Mouse (Mus musculus): Measurements from ENCODE around the gene Fam107b.
A peak's percentile ranks its signal among the peaks of the same experiment; 100 is the strongest.

Fam107b gene

DNA sequence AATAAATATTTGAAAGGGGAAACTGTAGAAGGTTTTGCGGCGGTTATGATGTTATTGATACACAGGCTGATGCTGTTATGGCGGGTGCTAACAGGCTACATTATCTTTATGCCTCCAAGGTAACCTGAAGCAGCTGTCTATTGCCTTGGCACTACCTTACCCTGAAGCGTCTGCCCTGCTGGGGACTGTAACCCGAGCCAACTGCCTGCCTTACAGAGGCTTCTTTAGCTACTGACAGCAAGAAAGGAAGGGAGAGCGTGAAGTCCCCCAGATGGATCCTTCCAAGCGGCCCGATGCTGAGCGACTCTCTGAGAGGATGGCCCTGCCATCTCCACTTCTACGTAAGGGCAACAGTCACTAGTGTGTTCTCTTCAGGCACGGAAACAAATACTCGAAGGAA lies at the start of gene Fam107b:
Gene Fam107b, plus strand, starts transcription at position 303 of the 400 bp plus-strand sequence.
- DNase-seq (ENCODE audit: low spot score in 2 of 2) = no peak

DNA sequence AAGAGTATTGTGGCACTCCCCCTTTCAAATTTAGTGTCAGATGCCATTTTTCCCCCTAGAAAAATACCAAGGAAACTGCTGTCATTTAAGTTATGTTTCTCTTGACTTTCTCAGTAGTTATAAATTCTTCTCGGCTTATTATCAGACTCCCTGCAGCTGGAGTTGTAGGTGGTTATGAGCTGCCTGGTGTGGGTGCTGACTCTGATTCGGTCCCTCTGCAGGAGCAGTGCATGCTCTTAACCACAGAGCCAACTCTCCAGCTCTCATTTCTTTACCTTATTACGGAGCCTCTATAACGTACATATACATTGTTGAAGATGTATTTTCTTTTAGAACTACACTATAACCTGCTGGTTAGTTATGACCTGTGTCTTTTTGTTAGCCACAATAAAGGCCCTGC lies 47.7 kb upstream of the Fam107b start:
- no peak for DNase-seq (ENCODE audit: low spot score in 2 of 2)

DNA sequence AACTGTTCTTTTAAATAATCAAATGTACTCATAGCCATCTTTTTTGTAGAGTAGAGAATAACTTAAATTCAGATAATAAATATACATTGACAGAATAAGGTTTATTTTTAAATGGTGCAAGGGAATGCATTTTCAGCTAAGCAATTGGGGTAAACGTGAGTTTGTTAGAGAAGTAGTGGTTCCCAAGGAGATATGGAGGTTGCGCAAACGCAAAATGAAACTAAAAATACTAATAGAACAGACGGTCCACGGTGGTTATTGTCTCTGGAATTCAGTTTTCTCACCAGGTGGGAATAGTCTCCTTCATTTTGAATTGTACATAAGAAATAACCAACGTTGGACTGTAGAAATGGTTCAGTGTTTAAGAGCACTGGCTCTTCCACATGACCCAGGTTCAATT lies 44.0 kb upstream of the Fam107b start:
- no peak for DNase-seq (ENCODE audit: low spot score in 2 of 2)

DNA sequence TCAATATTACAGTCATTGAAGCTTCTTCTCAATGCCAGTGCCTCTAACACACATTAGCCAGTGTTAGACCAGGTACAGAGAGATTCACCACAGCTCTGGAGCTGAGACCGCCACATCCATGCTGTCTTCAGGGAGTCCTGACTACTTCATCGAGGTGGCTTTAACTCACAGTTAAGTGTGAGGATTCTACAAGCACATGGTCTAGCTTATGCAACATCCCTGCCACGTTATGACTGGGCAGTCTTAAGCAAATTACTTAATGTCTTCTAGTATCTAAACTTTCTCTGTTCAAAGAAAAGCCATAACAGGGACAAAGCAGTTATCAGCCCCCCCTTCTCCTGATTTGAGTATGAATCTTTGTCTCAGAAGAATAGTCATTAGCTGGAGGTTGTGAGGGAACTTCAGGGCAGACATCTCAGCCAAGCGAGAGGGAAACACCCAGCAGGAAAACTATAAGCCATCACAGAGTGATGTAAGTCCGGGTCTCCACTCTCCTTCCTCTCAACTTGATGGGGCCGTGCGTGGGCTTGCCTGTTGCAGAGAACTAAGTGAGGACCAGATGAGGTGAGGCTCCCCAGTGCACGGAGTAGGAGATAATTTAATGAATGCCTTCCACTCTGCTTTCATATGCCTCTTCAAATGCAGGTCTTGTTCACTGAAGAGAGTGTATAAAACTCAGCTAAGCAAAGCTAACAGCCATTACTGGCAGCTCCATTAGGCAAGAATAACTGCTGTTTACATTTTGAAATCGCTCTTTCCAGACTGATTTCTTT lies 28.8 kb upstream of the Fam107b start:
- no peak for DNase-seq (ENCODE audit: low spot score in 2 of 2)

DNA sequence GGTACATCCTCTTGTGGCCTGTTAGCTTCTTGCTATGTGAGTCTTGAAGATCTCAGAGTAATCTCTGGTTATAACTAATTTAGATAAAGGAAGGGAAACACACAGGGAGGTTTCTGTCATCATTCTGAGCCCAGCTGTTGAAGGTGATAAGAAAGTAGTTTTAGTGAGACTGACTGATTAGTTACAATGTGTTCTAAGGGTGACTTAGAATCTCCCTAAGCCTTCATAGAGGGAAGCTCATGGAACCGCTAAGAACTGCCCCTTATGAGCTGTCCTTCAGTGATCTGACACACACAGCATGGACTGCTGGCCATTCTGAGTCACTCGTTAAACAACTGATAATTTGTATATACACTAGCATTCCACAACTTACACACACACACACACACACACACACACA lies 24.2 kb upstream of the Fam107b start:
- no peak for DNase-seq (ENCODE audit: low spot score in 2 of 2)

DNA sequence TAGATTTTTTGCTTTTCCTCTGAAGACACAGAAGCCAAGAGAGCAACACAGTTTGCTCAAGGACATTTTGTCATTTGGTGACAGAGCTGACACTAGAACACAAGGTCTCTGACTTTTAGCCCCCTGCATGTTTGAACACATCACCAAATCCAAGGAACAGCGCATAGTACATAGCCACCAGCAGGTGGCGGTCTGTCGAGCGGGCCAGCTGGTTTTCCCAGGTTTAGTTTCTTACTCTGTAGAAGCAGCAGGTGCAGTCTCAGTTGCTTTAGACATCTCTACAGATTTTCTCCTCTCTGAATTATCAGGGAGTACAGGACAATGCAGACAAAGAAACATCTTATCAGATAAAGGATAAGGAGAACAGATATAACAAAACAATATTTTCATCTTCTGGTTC lies 23.7 kb upstream of the Fam107b start:
- DNase-seq (ENCODE audit: low spot score in 2 of 2) = peak; percentile 29 to 60

DNA sequence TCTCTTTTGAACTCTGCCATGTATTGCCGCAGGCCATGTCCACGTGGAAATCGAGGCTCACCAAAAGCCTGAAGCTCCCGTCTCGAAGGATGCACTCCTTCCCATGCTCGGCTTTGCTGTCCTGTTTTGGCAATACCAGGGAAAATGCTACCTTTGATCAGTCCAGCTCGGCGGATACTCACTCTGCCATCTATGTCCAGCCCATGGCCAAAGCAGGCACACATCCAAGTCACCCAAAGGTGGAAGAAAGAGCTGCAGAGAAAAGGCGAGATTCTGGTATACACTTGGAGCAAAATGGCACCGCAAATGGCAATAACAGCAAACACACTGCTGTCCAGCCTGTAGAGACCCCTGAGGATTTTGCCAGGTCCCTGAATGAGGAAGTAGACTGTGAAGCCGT lies 318 bp downstream of the Fam107b start:
- no peak for DNase-seq (ENCODE audit: low spot score in 2 of 2)

DNA sequence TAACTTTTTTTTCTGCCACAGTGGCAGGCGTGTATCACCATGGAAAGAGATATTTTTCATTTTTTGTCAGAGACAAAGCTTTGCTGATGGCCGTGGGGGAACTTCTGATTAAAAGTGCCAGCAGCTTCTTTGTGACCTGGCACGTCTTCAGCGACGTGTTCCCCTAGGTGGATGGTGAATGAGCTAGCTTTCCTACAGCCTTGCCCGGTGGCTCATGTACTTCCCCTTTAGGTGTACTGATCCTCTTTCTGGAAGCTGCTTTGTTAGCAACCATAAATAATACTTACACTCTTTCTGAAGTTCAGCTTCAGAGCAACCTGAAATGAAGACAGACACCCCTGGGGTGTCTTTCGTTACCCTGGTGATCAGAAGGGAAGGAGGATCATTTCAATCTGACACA lies 3.6 kb downstream of the Fam107b start:
- DNase-seq (ENCODE audit: low spot score in 2 of 2) = no peak

DNA sequence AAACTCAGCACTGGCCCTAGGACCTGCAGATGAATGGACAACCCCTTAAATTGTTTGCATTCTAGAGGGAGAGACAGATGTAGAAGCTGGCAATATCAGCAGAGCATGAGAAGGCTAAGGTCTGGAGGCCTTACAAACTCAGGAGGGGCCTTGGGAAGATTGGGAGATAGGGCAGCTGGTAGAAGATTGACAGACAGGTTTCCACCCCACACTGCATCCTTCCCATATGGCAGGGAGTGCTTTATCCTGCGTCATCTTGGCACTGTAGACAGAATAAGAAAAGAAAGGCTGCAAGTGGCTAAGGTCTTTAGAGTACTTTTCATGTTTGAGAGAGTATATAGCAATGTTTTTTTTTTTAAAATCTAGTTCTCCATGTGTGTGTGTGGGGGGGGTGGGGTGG lies 4.9 kb downstream of the Fam107b start:
- DNase-seq (ENCODE audit: low spot score in 2 of 2) = no peak

DNA sequence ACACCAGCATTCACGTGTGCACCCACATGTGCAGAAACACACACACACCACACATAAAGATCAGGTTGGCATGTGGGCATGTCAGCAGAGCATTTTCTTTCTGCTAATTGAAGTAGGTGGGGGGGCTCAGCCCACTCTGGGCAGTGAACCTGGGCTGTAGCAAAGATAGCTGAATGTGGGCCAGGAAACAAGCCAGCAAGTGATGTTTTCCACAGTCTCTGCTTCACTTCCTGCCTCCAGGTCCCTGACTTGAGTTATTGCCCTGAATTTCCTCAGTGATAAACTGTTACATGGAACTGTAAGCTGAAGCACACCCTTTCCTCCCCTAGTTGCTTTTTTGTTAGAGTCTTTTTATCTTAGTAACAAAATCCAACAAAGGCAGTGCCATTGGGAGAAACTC lies 6.1 kb downstream of the Fam107b start:
- DNase-seq (ENCODE audit: low spot score in 2 of 2) = no peak

DNA sequence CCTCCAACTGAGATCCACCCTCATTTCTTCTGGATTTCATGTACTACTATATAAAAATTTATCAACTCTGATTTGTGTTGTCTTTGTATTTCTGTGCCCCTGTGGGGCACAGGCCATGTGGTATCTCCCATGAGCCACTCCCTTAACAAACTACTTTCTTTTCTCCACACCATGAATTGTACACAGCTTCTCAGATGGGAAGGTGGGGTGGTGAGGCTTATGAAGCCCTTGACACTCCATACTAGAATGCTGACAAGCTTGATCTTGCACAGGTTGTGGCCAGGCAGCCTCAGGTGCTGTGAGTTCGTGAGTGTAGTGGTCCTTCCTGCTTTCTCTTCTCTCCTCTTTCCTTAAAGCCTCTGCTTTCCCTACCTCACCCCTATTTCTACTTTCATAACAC lies 6.9 kb downstream of the Fam107b start:
- no peak for DNase-seq (ENCODE audit: low spot score in 2 of 2)

DNA sequence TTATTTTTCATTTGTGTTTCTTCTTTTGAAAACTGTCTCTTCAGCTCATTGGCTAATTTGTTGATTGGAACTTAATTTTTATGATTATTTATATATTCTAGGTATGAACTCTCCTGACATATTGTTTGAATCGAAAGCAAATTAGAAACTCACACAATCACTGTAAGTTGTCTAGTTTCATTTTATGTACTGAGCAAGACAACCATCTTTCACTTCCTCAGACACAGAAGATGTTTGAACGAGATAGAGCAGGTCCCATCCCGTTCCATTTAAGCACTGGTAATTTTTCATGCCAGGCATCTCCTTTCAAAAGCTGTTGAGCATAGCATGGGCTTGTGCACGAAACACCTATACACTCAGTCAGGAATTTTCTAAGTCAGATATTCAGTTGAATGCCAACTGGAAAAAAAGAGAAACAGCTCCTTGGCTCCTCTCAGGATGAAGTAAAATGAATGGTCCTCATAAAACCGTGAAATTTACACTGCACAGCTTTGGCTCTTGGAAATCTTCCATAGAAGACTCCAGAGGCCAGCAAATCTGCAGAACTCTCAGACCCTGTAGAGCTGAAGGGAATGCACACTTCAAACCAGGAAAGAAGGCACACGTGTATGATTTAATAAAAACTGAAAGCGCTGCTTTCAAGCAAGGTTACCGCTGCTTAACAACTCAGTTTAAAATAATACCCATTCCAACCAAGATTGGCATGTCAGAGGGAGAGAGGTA lies 8.1 kb downstream of the Fam107b start:
- DNase-seq (ENCODE audit: low spot score in 2 of 2) = no peak

DNA sequence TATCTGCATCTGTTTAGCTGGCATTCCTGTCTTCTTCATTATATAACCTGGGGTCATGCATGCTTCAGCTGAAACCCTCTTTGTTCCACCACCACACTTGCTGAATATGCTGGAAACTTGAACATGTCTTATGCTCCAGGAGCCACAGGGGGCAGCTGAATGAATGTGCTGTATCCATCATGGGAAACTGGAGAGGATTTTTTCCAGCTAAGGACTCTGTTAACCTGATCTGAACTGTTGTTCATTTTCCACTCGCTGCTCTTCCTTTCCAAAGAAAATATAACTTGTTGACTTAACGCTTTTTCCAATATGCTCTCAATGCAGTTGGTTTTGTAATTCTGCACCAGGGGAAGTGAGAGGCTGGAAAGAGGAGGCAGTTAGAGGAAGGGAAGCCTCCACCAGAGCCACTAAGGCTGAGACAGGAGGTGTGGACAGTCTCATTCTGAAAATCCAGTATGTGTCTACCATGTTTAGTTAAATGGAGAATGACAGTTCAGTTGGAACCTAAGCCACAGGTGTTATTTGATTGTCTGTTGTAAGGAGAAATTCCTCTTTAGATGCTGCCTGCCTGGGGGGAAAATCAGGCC lies 9.1 kb downstream of the Fam107b start:
- DNase-seq (ENCODE audit: low spot score in 2 of 2) = no peak

DNA sequence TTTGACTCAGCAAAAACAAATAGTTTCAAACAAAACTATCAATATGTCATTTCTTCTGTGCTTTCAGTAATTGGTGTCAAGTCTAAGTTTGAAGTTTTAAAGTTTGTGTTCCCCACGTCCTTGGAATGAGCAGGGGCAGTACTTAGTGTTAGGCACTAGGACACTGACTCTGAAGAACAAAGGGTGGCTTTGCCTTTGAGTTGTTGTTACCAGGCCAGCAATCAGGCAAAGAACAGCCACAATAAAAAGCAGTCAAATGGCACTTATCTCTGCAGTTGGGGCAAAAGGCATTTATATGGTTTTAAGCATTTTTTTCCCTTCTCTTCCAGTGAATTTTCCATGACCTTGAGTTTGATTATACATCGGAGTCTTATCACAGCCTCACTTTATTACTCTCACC lies 12.5 kb downstream of the Fam107b start:
- DNase-seq (ENCODE audit: low spot score in 2 of 2) = no peak

DNA sequence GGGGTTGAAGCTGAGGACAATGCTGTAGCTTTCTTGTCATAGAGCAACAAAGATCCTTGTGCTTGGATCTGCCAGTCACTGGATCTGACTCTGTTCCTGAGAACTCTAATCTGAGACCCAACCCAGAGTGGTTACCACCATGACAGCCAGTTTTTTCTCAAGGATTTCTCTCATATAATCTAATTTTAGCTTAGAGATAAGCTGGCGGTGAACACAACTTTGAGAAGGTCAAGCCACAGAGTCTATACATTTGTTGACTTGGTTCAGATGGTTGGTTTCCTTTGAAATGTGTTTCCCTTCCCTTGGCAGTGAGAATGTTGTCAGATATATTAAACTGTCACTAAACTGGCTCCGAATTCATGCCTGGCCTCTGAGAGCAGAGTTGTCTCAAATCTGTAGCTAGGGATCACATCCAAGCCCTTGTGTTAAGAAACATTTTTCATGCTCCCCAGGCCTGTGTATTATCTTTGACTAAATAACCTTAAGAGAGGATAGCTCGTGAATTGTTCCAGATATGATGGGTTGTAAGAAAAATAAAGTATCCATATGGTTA lies 15.0 kb downstream of the Fam107b start:
- no peak for DNase-seq (ENCODE audit: low spot score in 2 of 2)

DNA sequence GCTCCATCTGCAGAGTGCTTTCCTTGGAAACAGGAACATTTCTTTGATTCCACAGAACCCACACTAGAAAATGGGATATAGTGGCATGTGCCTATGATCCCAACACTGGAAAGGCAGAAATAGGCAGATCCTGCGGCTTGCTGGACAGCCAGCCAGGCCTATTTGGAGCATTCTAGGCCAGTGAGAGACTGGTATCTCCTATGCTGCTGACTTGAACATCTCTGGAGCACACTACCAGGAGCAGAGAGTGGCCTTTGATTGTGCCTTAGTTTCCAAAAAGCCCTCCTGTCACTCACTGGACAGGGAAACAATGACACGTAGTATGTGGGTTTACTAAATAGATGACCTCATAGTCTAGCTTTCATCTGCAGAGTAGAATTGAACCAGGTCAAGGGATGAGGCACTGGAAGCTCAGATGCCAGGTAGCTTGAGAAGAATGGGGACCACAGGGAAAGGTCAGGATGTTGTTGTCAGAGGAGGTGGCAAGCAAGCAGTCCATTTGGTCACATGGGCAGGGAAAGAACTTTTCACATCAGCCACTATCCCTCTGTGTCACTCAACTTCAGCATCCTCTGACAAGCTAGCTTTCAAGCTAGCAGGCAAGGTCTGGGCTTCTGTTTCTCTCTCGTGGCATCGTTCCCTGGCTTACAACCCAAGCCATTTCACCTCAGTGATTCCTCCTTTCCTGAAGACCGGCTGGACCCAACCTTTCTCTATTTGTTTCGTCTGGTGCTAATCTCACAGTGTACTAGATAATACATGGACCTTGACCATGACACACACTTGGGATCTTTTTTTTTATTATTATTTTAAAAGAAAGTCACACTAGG lies 20.0 kb downstream of the Fam107b start:
- DNase-seq (ENCODE audit: low spot score in 2 of 2) = no peak

DNA sequence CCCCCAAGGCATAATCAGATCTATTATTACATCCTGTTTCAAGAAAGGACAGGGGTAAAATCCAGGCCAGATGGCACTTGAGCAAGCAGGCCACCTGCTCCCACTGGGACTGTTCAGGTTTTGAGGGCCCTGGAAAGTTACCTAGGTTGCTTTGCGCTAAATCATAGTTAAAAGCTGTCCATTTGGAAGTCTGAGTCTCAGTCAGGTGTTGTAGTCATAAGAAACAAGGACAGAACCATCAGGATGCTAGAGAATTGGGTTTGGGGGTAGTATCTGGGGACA lies 20.6 kb downstream of the Fam107b start:
- no peak for DNase-seq (ENCODE audit: low spot score in 2 of 2)

DNA sequence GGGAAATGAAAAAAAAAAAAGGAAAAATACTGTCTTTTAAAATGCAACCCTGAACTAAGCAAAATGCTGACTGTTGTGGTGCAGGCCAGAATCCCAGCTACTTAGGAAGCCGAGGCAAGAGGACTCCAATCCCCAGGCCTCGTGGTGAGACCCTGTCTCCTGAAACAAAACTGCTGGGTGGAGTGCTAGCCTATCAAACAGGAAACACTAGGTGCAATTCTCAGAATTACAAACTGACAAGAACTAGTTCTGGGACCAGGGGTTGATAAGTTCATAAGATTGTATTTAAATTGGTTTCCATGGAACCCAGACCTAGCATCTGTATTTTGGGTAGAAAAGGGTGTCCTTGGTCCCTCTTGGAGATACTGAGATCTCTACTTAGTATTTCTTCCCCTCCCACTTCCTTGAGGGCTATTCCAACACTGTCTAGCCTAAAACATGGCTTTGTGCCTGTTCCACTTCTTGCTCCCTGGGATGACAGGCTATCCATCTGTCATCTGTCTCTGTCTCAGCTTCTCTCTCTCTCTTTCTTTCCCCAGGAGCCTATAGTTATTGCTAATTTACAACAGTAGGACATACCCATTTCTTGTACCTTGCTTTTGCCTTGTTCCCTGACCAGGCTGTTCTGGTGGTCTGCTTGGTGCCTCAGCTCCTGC lies 24.5 kb downstream of the Fam107b start:
- DNase-seq (ENCODE audit: low spot score in 2 of 2) = no peak

DNA sequence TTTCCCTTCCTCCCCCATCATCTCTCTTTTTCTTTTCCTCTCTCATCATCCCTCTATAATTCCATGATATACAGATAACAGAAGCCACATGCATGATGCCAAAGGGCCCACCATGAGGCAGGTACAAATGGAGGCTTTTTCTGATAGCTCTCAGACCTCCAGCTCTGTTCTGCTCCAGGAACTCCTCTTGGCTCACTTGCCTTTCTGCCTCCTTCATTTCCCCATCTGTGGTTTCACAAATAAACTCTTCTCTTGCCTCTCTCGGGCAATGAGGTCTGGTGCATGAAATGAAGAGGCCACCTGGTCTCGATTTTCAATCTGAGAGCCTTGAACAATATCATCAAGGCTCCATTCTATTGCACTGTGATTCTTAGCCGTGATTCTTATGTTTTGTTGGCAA lies 30.1 kb downstream of the Fam107b start:
- DNase-seq (ENCODE audit: low spot score in 2 of 2) = no peak

DNA sequence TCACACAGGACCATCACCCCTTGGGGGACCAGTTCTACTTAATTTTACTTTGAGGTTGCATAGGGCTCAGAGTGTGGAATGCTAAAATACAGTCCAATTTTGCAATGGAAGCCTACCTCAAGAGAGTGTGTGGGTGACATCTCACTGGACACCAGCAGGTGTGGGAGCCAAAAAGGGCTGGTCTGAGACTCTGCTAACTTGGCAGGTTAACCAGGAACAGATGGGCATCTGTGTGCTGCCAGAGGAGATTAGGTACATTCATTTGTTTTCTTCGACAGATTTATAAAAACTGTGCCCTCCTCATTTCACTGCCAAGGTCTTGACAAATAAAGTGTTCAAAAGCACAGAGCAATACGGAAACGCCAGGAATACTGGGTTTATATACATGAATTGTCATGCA lies 32.3 kb downstream of the Fam107b start:
- DNase-seq (ENCODE audit: low spot score in 2 of 2) = no peak

DNA sequence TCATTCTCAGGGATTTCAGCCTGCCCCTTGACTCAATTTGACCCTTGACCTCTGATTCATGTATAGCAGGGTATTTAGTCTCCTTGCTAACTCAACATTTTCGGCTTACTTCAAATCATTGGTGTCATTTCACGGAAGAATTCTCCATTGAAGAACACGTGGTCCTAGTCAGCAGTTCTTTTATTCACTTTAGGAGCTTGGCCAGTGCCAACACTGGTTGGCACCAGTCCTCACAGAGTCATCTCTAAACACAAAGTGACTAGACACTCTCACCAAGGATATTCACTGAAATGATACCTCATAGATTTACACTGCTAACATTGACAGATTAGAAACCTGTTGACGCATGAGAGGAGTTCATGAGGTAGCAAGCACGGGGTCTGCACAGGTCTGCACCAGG lies 32.9 kb downstream of the Fam107b start:
- no peak for DNase-seq (ENCODE audit: low spot score in 2 of 2)

All from natural killer cell, adult 2 months (primary cell).